Mouse (Mus musculus) testis, postnatal 10 days (tissue): Measurements from ENCODE around the gene Rad23a.

Experiments
- DNase-seq: peaks from one replicate; pipeline ENCODE4 v3.0.0; 2021; ENCODE audit warnings: low spot score

Gene Rad23a

GRCm38 (mm10) chr8:84813059-84813458, 27.4 kb downstream of the Rad23a start:
- peak; percentile 90 for DNase-seq

GRCm38 (mm10) chr8:84811303-84811702, 29.2 kb downstream of the Rad23a start:
- DNase-seq: no peak

GRCm38 (mm10) chr8:84810896-84811295, 29.6 kb downstream of the Rad23a start:
- DNase-seq: peak; percentile 98

GRCm38 (mm10) chr8:84809941-84810280, 30.6 kb downstream of the Rad23a start:
- no peak for DNase-seq

GRCm38 (mm10) chr8:84809109-84809940, 31.1 kb downstream of the Rad23a start:
- DNase-seq: no peak

- DNase-seq: no peak
Observed at GRCm38 (mm10) chr8:84806031-84806430, 34.4 kb downstream of the Rad23a start.

GRCm38 (mm10) chr8:84799999-84800831, 40.2 kb downstream of the Rad23a start, which contains the start of gene Nfix:
Nfix (minus strand) TSS chr8:84800344.
- DNase-seq: peak; percentile 80

GRCm38 (mm10) chr8:84799136-84799931, 41.1 kb downstream of the Rad23a start:
- peak; percentile 85 for DNase-seq

GRCm38 (mm10) chr8:84798446-84799135, 41.9 kb downstream of the Rad23a start:
- DNase-seq: no peak

GRCm38 (mm10) chr8:84797971-84798370, 42.5 kb downstream of the Rad23a start:
- no peak for DNase-seq

- no peak for DNase-seq
Observed at GRCm38 (mm10) chr8:84797256-84797797, 43.1 kb downstream of the Rad23a start.

- no peak for DNase-seq
Observed at GRCm38 (mm10) chr8:84794486-84794885, 46.0 kb downstream of the Rad23a start.

- no peak for DNase-seq
Observed at GRCm38 (mm10) chr8:84793791-84794485, 46.5 kb downstream of the Rad23a start.

- DNase-seq: no peak
Observed at GRCm38 (mm10) chr8:84793134-84793533, 47.3 kb downstream of the Rad23a start.

GRCm38 (mm10) chr8:84792429-84792947, 48.0 kb downstream of the Rad23a start:
- no peak for DNase-seq

- DNase-seq: no peak
Observed at GRCm38 (mm10) chr8:84790537-84790936, 49.9 kb downstream of the Rad23a start.

- DNase-seq: no peak
Observed at GRCm38 (mm10) chr8:84789855-84790486, 50.5 kb downstream of the Rad23a start.

- no peak for DNase-seq
Observed at GRCm38 (mm10) chr8:84789345-84789744, 51.1 kb downstream of the Rad23a start.

GRCm38 (mm10) chr8:84788896-84789295, 51.6 kb downstream of the Rad23a start:
- peak; percentile 86 for DNase-seq
